Mouse (Mus musculus) megakaryocyte progenitor cell, adult 5-6 weeks (primary cell): ENCODE data around the gene Zfp281. TPM values are rescaled to one million over a fixed set of nuclear protein-coding genes. Genes with fewer than 3 reads are reported as not detected.

Source experiments
- total RNA-seq, 2 experiments: library from RNA; stranded (forward) in 1 of 2; stranded (reverse) in 1 of 2; fragments of 157-497, 149-512 nt in 1 of 2; fragments of 200-1000 nt in 1 of 2; gene quantifications; 2 replicates each; pipeline versions ENCODE4 v1.2.3 to v1.2.4; 2015 to 2017

Gene Zfp281
- total RNA-seq, 2 experiments from 2014 or later = 20.5 to 23.7 TPM

Other genes starting within 250 kb of the Zfp281 start
- 7.2 and 9.8 TPM in 2 replicates for gene Ddx59, start 209.6 kb upstream of the Zfp281 start, total RNA-seq (2015)
- gene Ddx59, start 209.6 kb upstream of the Zfp281 start, total RNA-seq (2017) = 8.4 and 11.8 TPM in 2 replicates
- gene Kif14, start 158.6 kb upstream of the Zfp281 start, total RNA-seq (2015) = 13.8 and 17.5 TPM in 2 replicates
- 20.9 and 22.2 TPM in 2 replicates for gene Kif14, start 158.6 kb upstream of the Zfp281 start, total RNA-seq (2017)